Mouse (Mus musculus): ENCODE data around the gene Heatr4.

DNA sequence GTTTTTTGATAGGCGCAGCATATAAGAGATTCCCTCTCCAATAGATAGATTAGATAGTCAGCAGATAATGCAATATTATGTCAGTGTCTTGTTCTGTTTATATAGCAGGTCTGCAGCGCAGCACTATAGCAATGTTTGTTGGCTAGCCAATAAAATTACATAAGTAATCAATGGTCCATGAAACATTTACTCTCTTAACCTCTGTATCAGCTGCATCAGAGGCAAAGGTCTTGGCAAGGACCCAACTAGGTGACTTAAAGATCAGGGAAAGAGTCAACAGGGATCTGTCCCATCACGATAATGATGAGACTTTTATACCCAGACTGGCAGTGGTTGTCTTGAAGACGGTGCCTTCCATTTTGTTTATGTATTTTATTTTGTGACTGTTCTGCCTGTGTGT, 48.2 kb upstream of the Heatr4 start:
- no peak for TF ChIP-seq CTCF (IDR thresholded peaks at IDR 0.05 in 2 of 3, conservative IDR thresholded peaks at IDR 0.05 in 1 of 3; ENCODE audit: control insufficient read depth in 1 of 3, insufficient read depth in 1 of 3, low read depth in 2 of 3, low read length in 3 of 3, poor library complexity in 1 of 3, severe bottlenecking in 1 of 3)
- TF ChIP-seq POLR2A (IDR thresholded peaks at IDR 0.05; ENCODE audit: control insufficient read depth in 1 of 2, insufficient read depth in 1 of 2, low read depth in 1 of 2, low read length in 2 of 2, poor library complexity in 1 of 2): no peak
- no peak for TF ChIP-seq NRF1 (IDR thresholded peaks at IDR 0.05; ENCODE audit: insufficient read depth, low read depth, low read length, poor library complexity, severe bottlenecking)
- no peak for TF ChIP-seq EP300 (IDR thresholded peaks at IDR 0.05; ENCODE audit: low read depth in 1 of 2, low read length in 2 of 2)
- no peak for TF ChIP-seq ZKSCAN1 (IDR thresholded peaks at IDR 0.05; ENCODE audit: low read depth, low read length)
- TF ChIP-seq SMC3 (IDR thresholded peaks at IDR 0.05; ENCODE audit: low read depth, low read length): no peak
- no peak for TF ChIP-seq MAZ (IDR thresholded peaks at IDR 0.05; ENCODE audit: low read depth, low read length)
- TF ChIP-seq RAD21 (IDR thresholded peaks at IDR 0.05; ENCODE audit: low read depth, low read length): no peak
- no peak for TF ChIP-seq ETS1 (IDR thresholded peaks at IDR 0.05; ENCODE audit: low read depth, low read length)
- TF ChIP-seq E2F4 (IDR thresholded peaks at IDR 0.05; ENCODE audit: borderline replicate concordance, low read depth, low read length): no peak
- no peak for TF ChIP-seq ZC3H11A (IDR thresholded peaks at IDR 0.05; ENCODE audit: low read depth, low read length)
- TF ChIP-seq ZMIZ1 (IDR thresholded peaks at IDR 0.05; ENCODE audit: low read depth, low read length): no peak
- no peak for TF ChIP-seq HCFC1 (IDR thresholded peaks at IDR 0.05; ENCODE audit: low read depth, low read length)

Data from MEL (cell line).